Mouse (Mus musculus): ENCODE data around the gene Hp1bp3. TPM values are rescaled to one million over a fixed set of nuclear protein-coding genes. Genes with fewer than 3 reads are reported as not detected.

Hp1bp3 gene
- polyA plus RNA-seq, 1 experiment from 2014 or later = 175 TPM

Other genes starting within 250 kb of the Hp1bp3 start
- 51.0 and 55.0 TPM in 2 replicates for gene Eif4g3, start 223.3 kb upstream of the Hp1bp3 start, polyA plus RNA-seq (2014; fragmentation: Nextera tagmentation; extraction: Ambion mirVana)
- 1.6 and 1.8 TPM in 2 replicates for gene Sh2d5, start 34.1 kb downstream of the Hp1bp3 start, polyA plus RNA-seq (2014; fragmentation: Nextera tagmentation; extraction: Ambion mirVana)
- gene Kif17, start 34.1 kb downstream of the Hp1bp3 start, polyA plus RNA-seq (2014; fragmentation: Nextera tagmentation; extraction: Ambion mirVana) = 0.37 and 0.46 TPM in 2 replicates
- 231 and 247 TPM in 2 replicates for gene Ddost, start 88.4 kb downstream of the Hp1bp3 start, polyA plus RNA-seq (2014; fragmentation: Nextera tagmentation; extraction: Ambion mirVana)
- gene Pink1, start 110.0 kb downstream of the Hp1bp3 start, polyA plus RNA-seq (2014; fragmentation: Nextera tagmentation; extraction: Ambion mirVana) = 26.5 and 29.3 TPM in 2 replicates
- 3.5 and 4.4 TPM in 2 replicates for gene Cda, start 151.7 kb downstream of the Hp1bp3 start, polyA plus RNA-seq (2014; fragmentation: Nextera tagmentation; extraction: Ambion mirVana)
- not detected in 2 replicates for gene Fam43b, start 180.2 kb downstream of the Hp1bp3 start, polyA plus RNA-seq (2014; fragmentation: Nextera tagmentation; extraction: Ambion mirVana)
- gene Mul1, start 218.4 kb downstream of the Hp1bp3 start, polyA plus RNA-seq (2014; fragmentation: Nextera tagmentation; extraction: Ambion mirVana) = 19.3 and 22.8 TPM in 2 replicates
- 6.0 TPM in 2 replicates for gene Camk2n1, start 238.0 kb downstream of the Hp1bp3 start, polyA plus RNA-seq (2014; fragmentation: Nextera tagmentation; extraction: Ambion mirVana)

All from neural tube, embryonic 11.5 days (tissue).